Mouse (Mus musculus) c-Kit-positive CD71-negative TER-119-negative erythroid progenitor cells, embryonic 14.5 days (primary cell): ENCODE results near the gene Hist1h3d.
"Not testable (repeated sequence)": the region's sequence is repeated elsewhere in the genome, so short reads cannot be mapped to it uniquely, and the experiment has no call there.

Experiments used
- DNase-seq: peaks from one replicate; pipeline ENCODE4 v3.0.0-alpha.2; 2013; ENCODE audit warnings: low read depth

Hist1h3d gene

GRCm38 (mm10) chr13:23575271-23575851 lies at the start of gene Hist1h3d:
Gene Hist1h3d, plus strand, starts transcription at chr13:23575763.
- DNase-seq, result no peak

DNA sequence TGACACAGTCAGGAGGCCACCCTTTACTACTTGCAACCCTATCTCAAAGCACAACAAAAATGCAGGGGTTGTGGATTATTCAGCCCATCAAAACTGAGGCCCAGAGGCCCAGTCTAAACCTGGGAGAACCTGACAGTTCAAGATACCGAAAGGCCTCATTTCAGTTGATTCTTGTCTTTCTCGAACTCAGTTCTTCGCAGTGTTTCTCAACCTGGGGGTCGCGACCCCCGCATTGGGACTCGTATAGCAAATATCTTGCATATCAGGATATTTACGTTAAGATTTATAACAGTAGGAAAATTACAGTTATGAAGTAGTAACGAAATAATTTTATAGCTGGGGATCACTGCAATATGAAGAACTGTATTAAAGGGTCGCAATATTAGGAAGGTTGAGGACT lies 49.7 kb upstream of the Hist1h3d start:
- no peak for DNase-seq

GRCm38 (mm10) chr13:23526312-23526711 lies 49.3 kb upstream of the Hist1h3d start:
- DNase-seq, result peak; percentile 87

GRCm38 (mm10) chr13:23529005-23529404 lies 46.6 kb upstream of the Hist1h3d start:
- DNase-seq, result no peak

DNA sequence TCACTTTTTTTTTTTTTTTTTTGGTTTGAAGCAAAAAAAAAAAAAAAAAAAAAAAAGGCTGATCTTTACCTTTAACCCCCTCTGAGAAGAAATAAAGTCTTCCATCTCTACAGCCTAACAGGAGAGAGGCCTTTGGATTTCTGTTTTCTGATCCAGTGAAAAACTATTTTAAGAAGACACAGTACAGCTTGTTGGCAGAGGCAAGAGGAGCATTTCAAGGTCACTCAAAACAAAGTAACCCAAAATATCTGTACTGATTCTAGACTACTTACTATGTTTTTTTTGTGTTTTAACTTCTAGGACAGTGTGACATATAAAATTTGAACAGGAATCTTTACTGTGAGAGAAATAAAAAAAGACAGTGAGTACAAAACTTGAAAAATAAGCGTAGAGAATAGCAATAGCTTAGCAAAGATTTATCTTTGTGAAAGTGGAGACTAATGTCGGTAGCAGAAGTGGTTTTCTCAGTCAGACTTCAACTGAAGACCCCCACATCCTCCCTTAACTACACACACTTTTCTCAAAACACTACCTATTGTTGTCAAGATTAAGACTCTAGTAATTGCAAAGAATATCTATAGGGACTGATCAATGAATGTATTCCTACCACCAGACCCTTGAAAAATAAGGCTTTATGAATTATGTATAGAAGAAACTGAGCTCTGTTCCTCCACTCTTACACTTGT lies 45.9 kb upstream of the Hist1h3d start:
- DNase-seq, result no peak

DNA sequence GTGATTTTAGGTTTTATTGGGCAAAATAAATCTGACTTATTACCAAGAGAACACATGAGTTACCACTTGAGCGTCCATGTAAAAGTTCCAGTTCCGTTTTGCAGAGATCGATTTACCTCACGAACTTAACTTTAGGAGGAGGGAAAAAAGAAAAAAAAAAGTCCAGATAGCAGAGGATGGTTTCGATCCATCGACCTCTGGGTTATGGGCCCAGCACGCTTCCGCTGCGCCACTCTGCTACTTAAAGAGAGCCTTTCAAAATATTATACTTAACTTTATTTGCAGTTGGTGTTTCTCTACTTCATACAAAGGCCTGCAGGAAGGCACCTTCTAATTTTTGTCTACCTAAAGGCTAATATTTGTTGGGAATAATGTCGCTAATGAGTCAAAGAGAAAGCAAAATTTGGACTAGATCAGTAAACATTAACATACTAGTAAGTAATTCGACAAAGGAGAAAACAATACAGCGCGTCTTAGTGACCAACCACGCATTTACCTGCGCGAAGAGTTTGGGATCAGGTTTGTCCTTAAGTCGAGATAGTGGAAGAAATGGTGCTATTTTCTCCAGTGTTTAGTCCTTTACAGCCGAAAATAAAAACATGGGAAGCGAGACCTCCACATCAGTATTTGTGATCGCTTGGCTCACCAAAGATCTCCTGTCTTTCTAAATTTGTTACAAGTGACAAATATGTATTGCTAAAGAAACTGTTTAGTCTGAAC lies 45.2 kb upstream of the Hist1h3d start:
- no peak for DNase-seq

GRCm38 (mm10) chr13:23530901-23531875 lies 44.4 kb upstream of the Hist1h3d start, which contains the start of gene Hist1h4h:
Gene Hist1h4h, plus strand, starts transcription at chr13:23531050.
- peak; percentile 95 for DNase-seq

DNA sequence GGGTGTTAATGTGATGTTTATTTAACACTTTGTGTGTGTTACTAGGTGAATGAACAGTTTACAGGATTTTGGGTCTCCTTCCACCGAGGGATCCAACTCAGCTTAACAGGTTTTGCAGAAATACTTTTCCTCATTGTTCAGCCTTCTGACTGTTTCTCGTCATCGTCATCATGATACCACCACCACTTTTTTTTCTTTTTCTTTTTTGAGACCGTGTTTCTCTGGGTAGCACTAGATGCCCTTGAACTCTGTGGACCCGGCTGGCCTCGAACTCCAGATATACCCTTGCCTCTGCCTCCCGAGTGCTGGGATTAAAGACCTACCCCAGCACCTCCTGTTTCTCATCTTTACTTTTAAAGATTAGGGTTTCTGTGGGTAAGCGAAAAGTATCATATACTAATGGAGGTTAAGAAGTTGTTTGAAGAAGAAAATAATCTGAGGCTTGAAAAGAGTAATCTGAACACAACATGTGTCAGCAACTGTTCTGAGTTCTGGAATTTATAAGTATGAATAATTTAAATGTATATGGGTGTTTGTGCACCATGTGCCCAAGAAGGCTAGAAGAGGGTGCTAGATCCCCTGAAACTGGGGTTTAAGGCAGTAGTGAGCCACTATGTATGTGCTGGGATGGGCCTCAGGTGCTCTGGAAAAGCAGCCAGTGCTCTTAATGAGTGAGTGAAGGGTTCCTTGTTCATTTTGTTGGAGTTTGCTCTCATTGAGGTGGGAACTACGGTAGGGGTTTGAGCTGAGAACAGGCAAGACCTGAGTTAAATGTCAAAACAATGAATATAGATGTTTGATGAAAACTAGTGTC lies 43.1 kb upstream of the Hist1h3d start:
- DNase-seq, result no peak

DNA sequence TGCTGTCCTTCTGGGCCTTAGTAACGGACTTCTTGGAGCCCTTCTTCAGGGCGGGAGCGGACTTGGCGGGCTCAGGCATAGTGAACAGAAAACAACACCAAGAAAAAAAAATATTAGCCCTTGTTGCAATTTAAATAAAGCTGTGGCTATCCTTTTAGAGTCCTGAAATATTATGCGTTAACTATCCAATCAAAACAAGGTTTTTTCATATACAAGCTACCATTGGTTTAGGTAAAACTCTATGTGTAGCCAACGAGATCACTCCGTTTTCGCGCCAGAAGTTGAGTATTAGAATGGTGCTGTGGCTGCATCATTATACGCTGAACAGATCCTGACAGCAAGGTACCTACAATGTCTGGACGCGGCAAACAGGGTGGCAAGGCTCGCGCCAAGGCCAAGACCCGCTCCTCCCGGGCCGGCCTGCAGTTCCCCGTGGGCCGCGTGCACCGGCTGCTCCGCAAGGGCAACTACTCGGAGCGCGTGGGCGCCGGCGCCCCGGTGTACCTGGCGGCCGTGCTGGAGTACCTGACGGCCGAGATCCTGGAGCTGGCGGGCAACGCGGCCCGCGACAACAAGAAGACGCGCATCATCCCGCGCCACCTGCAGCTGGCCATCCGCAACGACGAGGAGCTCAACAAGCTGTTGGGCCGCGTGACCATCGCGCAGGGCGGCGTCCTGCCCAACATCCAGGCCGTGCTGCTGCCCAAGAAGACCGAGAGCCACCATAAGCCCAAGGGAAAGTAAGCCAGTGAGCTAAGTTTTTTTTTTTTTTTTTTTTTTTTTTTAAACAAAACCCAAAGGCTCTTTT lies 41.8 kb upstream of the Hist1h3d start, which contains the start of gene Hist1h2af:
Gene Hist1h2af, plus strand, starts transcription at position 347 of the 808 bp plus-strand sequence.
- not testable (repeated sequence) for DNase-seq

- no peak for DNase-seq
Observed at GRCm38 (mm10) chr13:23534368-23535131, 41.0 kb upstream of the Hist1h3d start.

GRCm38 (mm10) chr13:23535137-23536075 lies 40.2 kb upstream of the Hist1h3d start, which contains the start of gene Hist1h3g:
Gene Hist1h3g, plus strand, starts transcription at chr13:23535422.
- DNase-seq, result peak; percentile 90

GRCm38 (mm10) chr13:23536076-23536822 lies 39.3 kb upstream of the Hist1h3d start:
- DNase-seq, result no peak

- DNase-seq, result no peak
Observed at GRCm38 (mm10) chr13:23537006-23537710, 38.4 kb upstream of the Hist1h3d start.

DNA sequence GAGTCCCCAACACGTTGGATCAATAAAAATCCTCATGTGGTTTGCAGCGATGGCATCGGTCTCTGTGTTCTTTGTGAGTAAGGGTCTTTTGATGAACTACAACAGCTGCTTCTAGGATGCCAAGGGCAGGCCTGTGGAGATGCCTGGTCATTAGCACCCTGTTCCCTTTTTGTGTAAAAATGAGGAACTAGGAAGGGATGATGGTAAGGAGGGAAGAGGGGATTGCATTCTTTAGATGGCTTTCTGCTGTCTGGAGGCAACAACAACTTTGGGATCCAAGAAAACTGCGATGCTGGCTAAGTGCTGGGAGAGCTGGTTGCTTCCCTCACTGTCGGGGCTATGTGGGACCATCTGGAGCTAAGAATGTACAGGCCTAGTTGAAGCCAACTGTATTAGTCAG lies 37.3 kb upstream of the Hist1h3d start:
- no peak for DNase-seq

- not testable (repeated sequence) for DNase-seq
Observed at GRCm38 (mm10) chr13:23539821-23540220, 35.7 kb upstream of the Hist1h3d start.

DNA sequence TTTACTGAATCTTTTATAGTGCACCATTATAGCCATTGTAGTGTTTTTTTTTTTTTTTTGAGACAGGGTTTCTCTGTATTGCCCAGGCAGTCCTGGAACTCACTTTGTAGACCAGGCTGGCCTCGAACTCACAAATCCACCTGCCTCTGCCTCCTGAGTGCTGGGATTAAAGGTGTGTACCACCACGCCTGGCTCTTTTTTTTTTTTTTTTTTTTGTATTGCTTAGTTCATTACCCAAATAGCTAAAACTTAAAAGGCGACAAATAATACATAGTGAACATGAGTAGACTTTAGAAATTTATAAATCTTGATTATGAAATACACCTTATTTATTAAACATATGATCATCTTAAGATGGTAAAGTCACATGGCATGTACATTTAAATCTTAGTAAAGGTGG lies 34.1 kb upstream of the Hist1h3d start:
- no peak for DNase-seq
